ENCODE assay signal across 15 mouse cellular contexts in genomic region chr2:93280117-93280620, GRCm38 (mm10). TPM values are rescaled to one million over a fixed set of nuclear protein-coding genes. Genes with fewer than 3 reads are reported as not detected.
DNase-seq lines count a peak whose midpoint lies in the region; ATAC-seq lines count a peak whose summit lies in the region.
"Had no signal": no experiment of that assay in that cellular context is flagged by ENCODE, and none has a peak within 500 bp of the region (broad histone marks: within the 10 kb centered on the region; RNA-seq: fewer than 3 reads in every experiment).

No protein-coding gene starts in this region.

- 38% methylated on average over 2 of the region's 2 CpGs for WGBS in kidney, embryonic 16.5 days
- WGBS in forebrain, embryonic 12.5 days = 19% methylated on average over 2 of the region's 2 CpGs
- WGBS in hindbrain, embryonic 16.5 days = 35% methylated on average over 2 of the region's 2 CpGs
- 46% methylated on average over 2 of the region's 2 CpGs for WGBS in neural tube, embryonic 13.5 days

- H3K9ac ChIP-seq in kidney, embryonic 16.5 days (replicated peaks; ENCODE audit: low read length) = 0 out of 2 replicates have a peak overlapping the region, but pooled peaks have one; percentile 0
- H3K9ac ChIP-seq in forebrain, embryonic 12.5 days = no peak overlapping the region
- H3K9ac ChIP-seq in hindbrain, embryonic 16.5 days (ENCODE audit: low read depth, low read length) = no peak overlapping the region
- H3K9ac ChIP-seq in neural tube, embryonic 13.5 days = peak overlapping the region; percentile 34; the same call in 1 of the 2 replicates
- H3K9ac ChIP-seq: liver, embryonic 13.5 days had no signal

- ATAC-seq in kidney, embryonic 16.5 days (ENCODE audit: low FRiP score, low TSS enrichment) = no peak
- ATAC-seq in forebrain, embryonic 12.5 days (ENCODE audit: low FRiP score) = peak; percentile 30; the same call in 1 of the 2 replicates
- no peak for ATAC-seq in hindbrain, embryonic 16.5 days
- ATAC-seq in neural tube, embryonic 13.5 days (ENCODE audit: low read depth) = no peak
- no peak for ATAC-seq in megakaryocyte progenitor cell, adult 5-6 weeks (replicated peaks; ENCODE audit: poor library complexity)
- ATAC-seq: CD4-positive, CD25-positive, alpha-beta regulatory T cell, adult 4 months; lung, postnatal 0 days had no signal

- H3K4me2 ChIP-seq in kidney, embryonic 16.5 days (replicated peaks; ENCODE audit: low read depth, low read length) = no peak overlapping the region
- H3K4me2 ChIP-seq in forebrain, embryonic 12.5 days = peak overlapping the region; percentile 11; the same call in 1 of the 2 replicates
- no peak overlapping the region for H3K4me2 ChIP-seq in hindbrain, embryonic 16.5 days (ENCODE audit: low read length)
- no peak overlapping the region for H3K4me2 ChIP-seq in neural tube, embryonic 13.5 days
- H3K4me2 ChIP-seq: liver, embryonic 13.5 days had no signal

- no peak overlapping the region for H3K4me3 ChIP-seq in kidney, embryonic 16.5 days (ENCODE audit: low read length)
- H3K4me3 ChIP-seq in forebrain, embryonic 12.5 days (replicated peaks) = no peak overlapping the region
- H3K4me3 ChIP-seq in hindbrain, embryonic 16.5 days (ENCODE audit: low read length) = no peak overlapping the region
- no peak overlapping the region for H3K4me3 ChIP-seq in neural tube, embryonic 13.5 days
- H3K4me3 ChIP-seq: liver, embryonic 13.5 days had no signal

- no peaks in the 10 kb centered on the region for H3K27me3 ChIP-seq in kidney, embryonic 16.5 days (ENCODE audit: insufficient read depth, low read length)
- H3K27me3 ChIP-seq in forebrain, embryonic 12.5 days = no peaks in the 10 kb centered on the region
- H3K27me3 ChIP-seq in hindbrain, embryonic 16.5 days (replicated peaks; ENCODE audit: control insufficient read depth, insufficient read depth, low read length) = no peaks in the 10 kb centered on the region
- no peaks in the 10 kb centered on the region for H3K27me3 ChIP-seq in neural tube, embryonic 13.5 days
- H3K27me3 ChIP-seq: liver, embryonic 13.5 days had no signal

- intact Hi-C loops in left cerebral cortex, postnatal 25 days (cut with DNase I) = no loop called here

- no peak for DNase-seq in kidney, postnatal 10 days
- DNase-seq in left cerebral cortex, postnatal 25 days (ENCODE audit: low spot score in 2 of 2) = no peak
- DNase-seq in spleen, adult 18-20 months = no peak
- DNase-seq: adrenal gland, postnatal 36 days; kidney, adult 9 months; liver, embryonic 13.5 days; thymus, postnatal 25 days had no signal

- H3K36me3 ChIP-seq in kidney, embryonic 16.5 days (ENCODE audit: insufficient read depth, low read length) = no peaks in the 10 kb centered on the region
- no peaks in the 10 kb centered on the region for H3K36me3 ChIP-seq in forebrain, embryonic 12.5 days (replicated peaks)
- H3K36me3 ChIP-seq in hindbrain, embryonic 16.5 days (ENCODE audit: control insufficient read depth, insufficient read depth, low read length) = no peaks in the 10 kb centered on the region
- no peaks in the 10 kb centered on the region for H3K36me3 ChIP-seq in neural tube, embryonic 13.5 days
- H3K36me3 ChIP-seq: liver, embryonic 13.5 days had no signal

- H3K27ac ChIP-seq in kidney, embryonic 16.5 days (ENCODE audit: low read length) = 0 out of 2 replicates have a peak overlapping the region, but pooled peaks have one; percentile 13
- peak overlapping the region; percentile 92 for H3K27ac ChIP-seq in forebrain, embryonic 12.5 days
- peak overlapping the region; percentile 9; the same call in 1 of the 2 replicates for H3K27ac ChIP-seq in hindbrain, embryonic 16.5 days (ENCODE audit: low read depth, low read length)
- H3K27ac ChIP-seq in neural tube, embryonic 13.5 days (replicated peaks) = peak overlapping the region; percentile 91
- H3K27ac ChIP-seq: liver, embryonic 13.5 days had no signal

- no peaks in the 10 kb centered on the region for H3K9me3 ChIP-seq in kidney, embryonic 16.5 days (ENCODE audit: low read length)
- H3K9me3 ChIP-seq in forebrain, embryonic 12.5 days = no peaks in the 10 kb centered on the region
- no peaks in the 10 kb centered on the region for H3K9me3 ChIP-seq in hindbrain, embryonic 16.5 days (ENCODE audit: control insufficient read depth, low read length)
- H3K9me3 ChIP-seq in neural tube, embryonic 13.5 days = no peaks in the 10 kb centered on the region
- H3K9me3 ChIP-seq: liver, embryonic 13.5 days had no signal

- peaks cover 73% of the 10 kb centered on the region for H3K4me1 ChIP-seq in kidney, embryonic 16.5 days (ENCODE audit: insufficient read depth, low read length)
- H3K4me1 ChIP-seq in forebrain, embryonic 12.5 days = peaks cover 85% of the 10 kb centered on the region
- peaks cover 44% of the 10 kb centered on the region for H3K4me1 ChIP-seq in hindbrain, embryonic 16.5 days (ENCODE audit: control insufficient read depth, insufficient read depth, low read depth, low read length)
- H3K4me1 ChIP-seq in neural tube, embryonic 13.5 days (replicated peaks) = peaks cover 99% of the 10 kb centered on the region

RNA-seq across cellular contexts. Expression of gene Tspan18, which starts 54.1 kb away (rescaled TPM):
- 35.0 and 47.0 TPM in 2 replicates for polyA plus RNA-seq in kidney, embryonic 16.5 days (2015; fragmentation: Nextera tagmentation; extraction: Ambion mirVana)
- 31.2 and 32.5 TPM in 2 replicates for polyA plus RNA-seq in forebrain, embryonic 12.5 days (2016; fragmentation: Nextera tagmentation; extraction: Ambion mirVana)
- 15.7 and 24.2 TPM in 2 replicates for polyA plus RNA-seq in hindbrain, embryonic 16.5 days (2015; fragmentation: Nextera tagmentation; extraction: Ambion mirVana)
- polyA plus RNA-seq in neural tube, embryonic 13.5 days (2015; fragmentation: Nextera tagmentation; extraction: Ambion mirVana) = 41.8 and 43.5 TPM in 2 replicates
- total RNA-seq in megakaryocyte progenitor cell, adult 5-6 weeks (2015) = 0.39 TPM in 1 of 2 replicates, not detected in the other
- total RNA-seq in megakaryocyte progenitor cell, adult 5-6 weeks (2017) = not detected in 2 replicates
- total RNA-seq in left cerebral cortex, postnatal 25 days (2021) = 1 to 10 TPM; 1.9 to 2.2 TPM
- total RNA-seq: hematopoietic stem cell, adult 5-6 weeks had no signal

Comparison
In these comparisons a context has a peak if more than half of its experiments do, and no peak if none do; other contexts are left out.
1. H3K27ac ChIP-seq: peak in every context shown above with its lines; median percentile 92 in forebrain, embryonic 12.5 days; 91 in neural tube, embryonic 13.5 days; 13 in kidney, embryonic 16.5 days; 9 in hindbrain, embryonic 16.5 days.
2. H3K9ac ChIP-seq: peak in kidney, embryonic 16.5 days (single experiment) and neural tube, embryonic 13.5 days (single experiment); none in forebrain, embryonic 12.5 days (single experiment) and hindbrain, embryonic 16.5 days (single experiment).